Mouse (Mus musculus) gastrocnemius, postnatal 14 days (tissue): Measurements from ENCODE around the gene Eapp. TPM values are rescaled to one million over a fixed set of nuclear protein-coding genes. Genes with fewer than 3 reads are reported as not detected.
"Not testable (repeated sequence)": the region's sequence is repeated elsewhere in the genome, so short reads cannot be mapped to it uniquely, and the experiment has no call there.

Experiments
- DNase-seq: peaks from one replicate; pipeline ENCODE4 v3.0.0; 2021; ENCODE audit warnings: mixed read lengths
- intact Hi-C: fragments of 180-260 bp; cut with DNase I; formaldehyde crosslinking; loops from one replicate; pipeline ENCODE4 v1.15.1; 2025; ENCODE audit warnings: low total_unique reads
- total RNA-seq, 2 experiments: library from RNA; stranded (reverse); gene quantifications; 2 replicates each; pipeline ENCODE4 v1.2.3; 2021

Gene Eapp
- total RNA-seq, 2 experiments from 2014 or later: 17.5 to 19.6 TPM

- peak; percentile 95 for DNase-seq
- intact Hi-C loops: loop anchor here (10.0 kb wide), 1 partner anchor 98 kb away; the partner anchor contains the start of gene Snx6
These were observed 725 bp upstream of the Eapp start for GRCm38 (mm10) chr12:54696242-54697002.

GRCm38 (mm10) chr12:54694847-54695510, 718 bp downstream of the Eapp start:
- DNase-seq: no peak
- intact Hi-C loops: loop anchor here (10.0 kb wide), 1 partner anchor 100 kb away; the partner anchor contains the start of gene Snx6

- intact Hi-C loops: no loop called here
- no peak for DNase-seq
These were observed 6.6 kb downstream of the Eapp start for GRCm38 (mm10) chr12:54689082-54689481.

GRCm38 (mm10) chr12:54683182-54683581, 12.5 kb downstream of the Eapp start:
- intact Hi-C loops: no loop called here
- DNase-seq: no peak

GRCm38 (mm10) chr12:54676709-54677108, 19.0 kb downstream of the Eapp start:
- DNase-seq: no peak
- intact Hi-C loops: no loop called here

- intact Hi-C loops: no loop called here
These were observed 20.3 kb downstream of the Eapp start for GRCm38 (mm10) chr12:54675396-54675795.

GRCm38 (mm10) chr12:54671262-54671661, 24.4 kb downstream of the Eapp start:
- intact Hi-C loops: no loop called here
- DNase-seq: no peak

More at GRCm38 (mm10) chr12:54675396-54675795, 20.3 kb downstream of the Eapp start:
- no peak for DNase-seq

GRCm38 (mm10) chr12:54668141-54668540, 27.6 kb downstream of the Eapp start:
- intact Hi-C loops: no loop called here
- no peak for DNase-seq

- no peak for DNase-seq
- intact Hi-C loops: no loop called here
These were observed 30.2 kb downstream of the Eapp start for GRCm38 (mm10) chr12:54665526-54665925.

GRCm38 (mm10) chr12:54661470-54661869, 34.2 kb downstream of the Eapp start:
- intact Hi-C loops, DNase-seq: not testable (repeated sequence)

GRCm38 (mm10) chr12:54659901-54660300, 35.8 kb downstream of the Eapp start:
- DNase-seq: no peak
- intact Hi-C loops: no loop called here

- intact Hi-C loops: no loop called here
- DNase-seq: no peak
These were observed 37.1 kb downstream of the Eapp start for GRCm38 (mm10) chr12:54658425-54659092.

GRCm38 (mm10) chr12:54657951-54658350, 37.7 kb downstream of the Eapp start:
- no peak for DNase-seq
- intact Hi-C loops: no loop called here

GRCm38 (mm10) chr12:54657226-54657625, 38.5 kb downstream of the Eapp start:
- no peak for DNase-seq
- intact Hi-C loops: no loop called here

GRCm38 (mm10) chr12:54656396-54657171, 39.1 kb downstream of the Eapp start, which contains the start of gene Sptssa:
TSS of gene Sptssa (minus strand) at chr12:54656573.
- intact Hi-C loops: no loop called here
- peak; percentile 98 for DNase-seq

- intact Hi-C loops: no loop called here
- DNase-seq: no peak
These were observed 39.7 kb downstream of the Eapp start for GRCm38 (mm10) chr12:54656039-54656395.

GRCm38 (mm10) chr12:54655292-54656038, 40.2 kb downstream of the Eapp start:
- intact Hi-C loops: no loop called here
- no peak for DNase-seq

GRCm38 (mm10) chr12:54654741-54655140, 41.0 kb downstream of the Eapp start:
- no peak for DNase-seq

GRCm38 (mm10) chr12:54654141-54654540, 41.6 kb downstream of the Eapp start:
- no peak for DNase-seq
- intact Hi-C loops: no loop called here

More at GRCm38 (mm10) chr12:54654741-54655140, 41.0 kb downstream of the Eapp start:
- intact Hi-C loops: no loop called here
